Mouse (Mus musculus) cerebellum, adult 18-20 months (tissue): ENCODE measurements around the gene Grb10.

Source experiments
- DNase-seq, 2 experiments: peaks; one replicate each; pipeline ENCODE4 v3.0.0; 2021

Gene Grb10

GRCm38 (mm10) chr11:12038470-12038985 lies at the start of gene Grb10:
Gene Grb10, minus strand, starts transcription at chr11:12038683.
- no peak for DNase-seq

DNA sequence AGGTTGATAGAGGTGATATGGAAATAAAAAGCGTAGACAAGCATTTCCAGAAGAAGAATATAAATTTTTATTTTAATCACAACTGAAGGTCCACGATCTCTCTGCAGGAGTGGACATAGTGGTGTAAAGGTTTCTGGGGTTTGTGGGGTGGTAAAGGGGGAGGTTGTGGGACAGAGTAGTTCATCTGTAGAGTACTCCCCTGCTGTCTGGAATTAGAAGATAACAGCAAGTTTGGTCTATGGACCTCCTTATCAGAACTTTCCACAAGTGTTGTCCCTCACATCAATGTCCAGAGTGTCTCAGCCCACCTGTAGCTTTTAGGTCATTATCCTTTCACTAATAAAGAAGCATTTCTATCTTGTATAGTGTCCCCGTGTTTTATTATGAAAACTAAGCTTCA lies 43.2 kb upstream of the Grb10 start:
- no peak for DNase-seq

DNA sequence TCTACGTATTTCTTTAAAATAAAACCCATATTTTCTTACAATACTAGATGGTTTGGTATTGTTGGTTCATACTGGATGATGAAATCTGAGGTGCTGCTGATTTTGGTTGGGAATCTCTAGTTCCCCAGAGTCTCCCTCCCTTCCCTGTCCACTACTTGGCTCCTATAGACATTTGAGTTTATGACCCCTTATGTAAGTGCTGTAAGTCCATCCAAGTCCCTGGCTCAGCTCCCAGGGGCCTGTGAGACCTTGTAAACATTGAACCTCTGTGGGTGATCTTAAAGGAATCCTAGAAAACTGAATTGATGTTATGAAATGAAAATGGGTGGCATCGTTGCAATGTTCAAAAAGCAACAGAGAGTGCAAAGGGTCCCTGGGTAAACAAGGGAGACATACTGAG lies 40.7 kb upstream of the Grb10 start:
- no peak for DNase-seq

DNA sequence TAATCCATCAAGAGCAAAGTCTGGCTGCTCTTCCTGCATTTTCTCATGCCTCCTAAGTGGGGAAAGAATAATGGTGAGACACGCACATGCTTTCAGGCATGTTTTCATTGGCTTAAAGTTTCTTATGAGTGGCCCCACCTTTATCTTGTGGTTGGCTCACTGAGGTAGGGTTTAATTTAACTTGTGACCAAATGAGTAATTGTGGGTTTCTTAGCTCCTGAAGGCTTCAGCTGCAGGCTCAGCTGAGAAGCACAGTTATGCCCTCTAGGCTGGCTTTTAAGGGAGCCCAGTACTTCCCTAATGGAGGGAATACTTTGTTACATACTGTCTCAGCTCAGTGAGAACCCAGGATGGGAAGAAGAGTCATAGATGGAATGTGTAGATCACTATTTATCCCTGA lies 37.0 kb upstream of the Grb10 start:
- no peak for DNase-seq

- DNase-seq = no peak
These were observed 35.1 kb upstream of the Grb10 start for GRCm38 (mm10) chr11:12073394-12074226.

- no peak for DNase-seq
These were observed 33.8 kb upstream of the Grb10 start for GRCm38 (mm10) chr11:12072322-12072721.

GRCm38 (mm10) chr11:12059005-12059404 lies 20.5 kb upstream of the Grb10 start:
- DNase-seq = no peak

- no peak for DNase-seq
These were observed 10.3 kb upstream of the Grb10 start for GRCm38 (mm10) chr11:12048547-12049327.

- no peak for DNase-seq
These were observed 9.7 kb upstream of the Grb10 start for GRCm38 (mm10) chr11:12048135-12048534.

- DNase-seq = no peak
These were observed 5.8 kb upstream of the Grb10 start for GRCm38 (mm10) chr11:12044245-12044644.

- no peak for DNase-seq
These were observed 3.3 kb upstream of the Grb10 start for GRCm38 (mm10) chr11:12041787-12042186.

DNA sequence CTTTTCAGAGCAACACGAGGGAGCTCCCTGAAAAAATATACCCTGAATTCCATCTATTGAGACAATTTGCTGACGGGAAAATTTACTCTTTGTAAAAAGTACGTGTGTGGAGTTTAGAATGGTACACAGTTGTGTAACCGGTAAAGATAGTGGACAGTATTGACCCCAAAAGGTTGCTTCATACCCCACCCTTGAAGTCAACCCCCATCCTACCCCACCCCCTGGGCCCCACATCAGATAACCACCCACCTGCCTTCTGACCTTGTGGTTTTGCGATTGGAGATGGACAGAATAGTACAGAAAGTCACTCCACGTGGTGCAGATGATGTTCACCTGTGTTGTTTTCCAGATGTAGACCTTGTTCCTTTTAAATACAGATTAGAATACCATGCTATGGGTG lies 2.9 kb upstream of the Grb10 start:
- no peak for DNase-seq

DNA sequence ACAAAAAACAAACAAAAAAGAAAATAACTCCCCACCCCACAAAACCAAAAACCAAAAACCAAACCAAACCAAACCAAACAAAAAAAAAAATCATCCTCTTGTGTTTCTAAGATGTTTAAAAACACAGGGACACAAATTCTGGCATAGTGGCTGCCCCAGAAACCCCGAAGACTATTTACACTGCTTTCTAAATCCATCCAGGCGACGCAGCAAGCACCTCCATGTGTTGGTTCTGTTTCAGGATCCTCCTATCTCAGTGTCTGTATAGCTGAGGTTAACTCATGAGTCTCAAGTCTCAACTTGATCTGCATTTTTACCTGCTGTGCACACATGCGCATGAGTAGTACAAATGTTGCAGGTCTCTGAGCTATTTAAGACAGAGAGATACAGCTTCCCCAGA lies 1.9 kb upstream of the Grb10 start:
- DNase-seq = no peak

- DNase-seq = no peak
These were observed 1.3 kb upstream of the Grb10 start for GRCm38 (mm10) chr11:12039748-12040147.

- no peak for DNase-seq
These were observed 615 bp upstream of the Grb10 start for GRCm38 (mm10) chr11:12039098-12039497.

DNA sequence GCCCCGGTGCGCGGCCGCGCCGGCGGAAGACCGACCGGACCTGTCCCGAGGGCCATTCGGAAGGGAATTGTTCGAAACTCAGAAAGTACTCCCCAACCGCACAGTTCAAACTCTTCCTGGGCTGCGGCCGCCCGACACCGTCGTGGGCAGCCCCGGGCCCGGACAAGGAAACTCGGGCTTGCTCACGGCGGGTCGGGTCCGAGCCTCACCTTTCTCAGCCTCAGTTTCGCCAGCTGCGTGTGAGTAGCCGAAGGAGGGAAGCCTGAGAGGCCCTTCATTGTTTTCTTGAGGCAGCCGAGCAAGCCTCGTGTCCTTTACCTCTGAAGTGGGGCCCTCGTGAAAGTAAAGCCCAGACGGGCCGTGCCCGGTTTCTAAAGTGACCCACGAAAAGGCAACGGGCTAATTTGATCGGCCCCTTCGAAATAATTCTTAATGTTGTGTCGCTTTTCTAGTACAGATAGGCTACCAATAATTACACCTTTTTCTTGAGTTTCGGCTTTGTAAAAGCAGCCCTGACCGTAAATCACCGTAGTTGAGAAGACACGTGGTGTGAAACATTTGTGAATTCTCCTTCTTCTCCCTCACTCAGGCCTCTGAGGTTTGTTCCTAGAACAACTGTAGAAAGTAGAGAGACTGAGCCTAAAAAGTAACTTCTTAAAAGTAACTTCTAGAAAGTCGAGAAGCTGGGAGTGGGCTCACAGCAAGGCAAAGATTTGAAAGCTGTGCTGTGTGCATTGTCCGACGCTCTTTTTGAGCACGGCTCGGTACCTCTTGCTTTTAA lies 604 bp downstream of the Grb10 start:
- DNase-seq = no peak

DNA sequence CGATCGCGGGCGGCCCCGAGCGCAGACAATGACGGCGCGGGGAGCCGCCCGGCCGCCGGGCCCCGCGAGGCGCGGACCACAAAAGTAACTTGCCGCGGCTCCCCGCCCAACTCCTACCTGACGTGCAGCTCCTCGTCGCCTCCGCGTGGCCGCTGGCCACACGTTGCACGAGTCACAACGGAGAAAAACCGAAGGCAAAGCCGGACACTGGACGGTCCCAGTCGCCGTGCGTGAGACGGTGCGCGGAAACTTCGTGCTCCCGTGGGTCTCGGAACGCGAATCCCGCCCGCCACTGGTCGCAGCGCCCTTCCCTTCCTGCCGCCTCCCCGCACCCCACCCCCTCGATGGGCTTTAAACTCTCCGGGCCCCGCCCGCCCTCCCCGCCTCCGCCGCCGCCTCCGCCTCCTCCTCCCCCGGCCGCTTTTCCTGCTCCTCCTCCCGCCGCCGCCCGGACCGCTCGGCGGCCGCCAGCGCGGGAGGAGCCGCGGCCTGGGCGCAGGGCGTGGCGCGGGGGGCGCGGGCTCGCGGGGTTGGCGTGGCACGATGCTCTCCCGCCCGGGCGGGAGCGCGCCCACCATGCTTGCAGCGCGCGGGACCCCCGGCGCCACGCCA lies 1.3 kb downstream of the Grb10 start:
- no peak for DNase-seq

DNA sequence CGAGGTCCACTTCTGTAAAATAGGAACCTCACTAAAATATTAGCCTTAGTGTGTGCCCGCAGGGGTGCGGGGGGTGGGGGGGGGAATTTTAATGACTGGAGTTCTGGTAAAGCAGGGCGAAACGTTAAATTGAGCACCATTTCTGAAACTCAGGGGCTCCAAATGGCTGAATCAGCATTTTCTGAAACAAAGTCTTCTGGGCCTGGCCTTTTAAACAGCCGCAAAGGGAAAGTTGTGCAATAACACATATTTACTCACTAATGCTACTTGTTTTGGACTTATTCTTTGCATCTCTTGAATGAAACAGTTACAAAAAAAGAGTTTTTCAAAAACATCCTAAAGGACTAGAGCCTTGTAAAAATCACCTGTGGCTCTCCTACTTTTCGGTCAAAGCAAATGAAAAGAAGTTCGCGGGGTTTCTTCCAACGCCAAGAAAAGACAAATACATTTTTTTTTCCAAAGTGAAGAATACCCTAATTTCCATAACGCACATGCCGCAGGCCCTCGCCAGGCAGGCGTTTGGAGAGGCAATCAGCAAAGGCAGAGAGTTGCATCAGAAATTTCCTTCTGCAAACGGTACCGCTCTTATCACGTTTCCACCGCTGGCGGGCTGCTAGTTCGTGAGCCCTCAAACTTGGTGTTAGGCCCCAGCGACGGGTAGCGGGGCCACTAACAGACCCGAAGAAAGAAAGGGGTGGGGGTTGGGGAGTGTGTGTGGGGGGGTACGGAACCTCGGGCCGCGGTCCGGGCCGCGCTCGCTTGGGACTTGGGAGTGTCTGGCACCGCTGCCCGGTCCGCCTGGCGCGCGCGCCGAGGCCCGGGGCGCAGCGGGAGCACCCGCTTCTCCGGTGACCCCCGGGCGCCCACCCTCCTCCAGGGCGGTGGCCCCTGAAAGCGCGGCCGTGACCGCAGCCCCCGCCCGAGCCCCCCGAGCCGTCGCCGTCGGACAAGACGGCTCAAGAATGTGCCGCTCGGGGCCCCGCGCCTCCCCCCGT lies 2.3 kb downstream of the Grb10 start:
- DNase-seq = no peak

DNA sequence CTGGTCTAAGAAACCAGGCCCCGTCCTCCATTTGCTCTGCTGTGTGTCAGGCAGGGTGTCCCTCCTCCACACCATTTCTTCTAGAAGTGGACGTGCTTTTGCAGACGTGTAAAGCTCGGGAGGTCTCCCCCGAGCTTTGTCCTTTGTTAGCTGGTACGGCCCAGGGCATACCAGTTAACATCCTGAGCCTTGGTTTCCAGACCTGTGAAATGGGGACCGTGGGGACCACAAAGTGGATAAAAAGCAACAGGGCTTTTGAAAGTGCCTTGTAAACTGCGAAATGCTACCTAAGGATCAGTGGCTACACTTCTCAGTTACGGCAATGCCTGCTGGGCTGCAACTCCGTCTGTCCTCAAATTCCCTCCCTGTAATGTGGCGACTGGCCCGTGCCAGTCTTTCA lies 3.2 kb downstream of the Grb10 start:
- no peak for DNase-seq

- no peak for DNase-seq
These were observed 3.7 kb downstream of the Grb10 start for GRCm38 (mm10) chr11:12034781-12035180.

DNA sequence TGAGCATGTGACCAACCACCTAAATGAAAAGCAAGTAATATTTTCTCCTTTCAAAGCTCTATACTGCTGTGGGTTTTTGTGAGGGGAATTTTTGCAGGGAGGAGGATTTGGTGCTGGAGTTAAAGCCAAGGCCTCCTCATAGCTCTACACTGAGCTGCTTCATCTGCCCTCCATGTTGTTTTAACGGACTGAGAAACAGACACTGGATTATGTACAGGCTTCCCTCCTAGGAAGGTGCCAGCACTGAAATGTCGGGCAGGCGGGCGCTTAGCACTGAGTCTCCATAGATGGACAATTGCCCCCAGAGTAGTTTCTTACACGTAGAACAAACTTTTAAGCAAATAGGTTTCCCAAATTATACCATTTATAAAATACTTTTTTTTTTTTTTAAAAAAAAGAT lies 4.1 kb downstream of the Grb10 start:
- DNase-seq = no peak
